Mouse (Mus musculus) myocyte (in vitro differentiated cells): ENCODE results near the gene Psd.

ENCODE experiments used
- MAX ChIP-seq: IDR thresholded peaks from one replicate; pipeline ENCODE4 v1.6.1; 2011; ENCODE audit warnings: low read depth, mild to moderate bottlenecking, control low read depth
- POLR2A ChIP-seq: IDR thresholded peaks from one replicate; pipeline ENCODE4 v1.6.1; 2011; ENCODE audit warnings: low read depth, mild to moderate bottlenecking, control low read depth, moderate library complexity; ENCODE audit not compliant: insufficient read length
- TCF12 ChIP-seq: IDR thresholded peaks from one replicate; pipeline ENCODE4 v1.6.1; 2011; ENCODE audit warnings: mild to moderate bottlenecking, control low read depth; ENCODE audit not compliant: poor library complexity, insufficient read depth, severe bottlenecking

GRCm38 (mm10) chr19:46326756-46327305, at the start of gene Psd:
- no peak for TF ChIP-seq MAX
- no peak for TF ChIP-seq POLR2A
- no peak for TF ChIP-seq TCF12
